Mouse (Mus musculus): ENCODE results near the gene Haus3. TPM values are rescaled to one million over a fixed set of nuclear protein-coding genes. Genes with fewer than 3 reads are reported as not detected.
A peak's percentile ranks its signal among the peaks of the same experiment; 100 is the strongest.

Gene Haus3
- polyA plus RNA-seq, 1 experiment = 5.5 TPM

- H3K4me3 ChIP-seq (ENCODE audit: insufficient read depth, low read length) = no peak overlapping the region
- H3K27ac ChIP-seq (ENCODE audit: insufficient read depth, low read length) = no peak overlapping the region
- H3K4me1 ChIP-seq (ENCODE audit: control insufficient read depth, insufficient read depth, low read length) = peaks cover 10% of the 10 kb centered on the region
- TF ChIP-seq POLR2A (IDR thresholded peaks at IDR 0.05; ENCODE audit: extremely low read depth, insufficient read depth, low read length) = no peak
- TF ChIP-seq CTCF (IDR thresholded peaks at IDR 0.05; ENCODE audit: extremely low read depth, insufficient read depth, low read length) = no peak
These were observed 8.5 kb upstream of the Haus3 start for GRCm38 (mm10) chr5:34177821-34178220.

DNA sequence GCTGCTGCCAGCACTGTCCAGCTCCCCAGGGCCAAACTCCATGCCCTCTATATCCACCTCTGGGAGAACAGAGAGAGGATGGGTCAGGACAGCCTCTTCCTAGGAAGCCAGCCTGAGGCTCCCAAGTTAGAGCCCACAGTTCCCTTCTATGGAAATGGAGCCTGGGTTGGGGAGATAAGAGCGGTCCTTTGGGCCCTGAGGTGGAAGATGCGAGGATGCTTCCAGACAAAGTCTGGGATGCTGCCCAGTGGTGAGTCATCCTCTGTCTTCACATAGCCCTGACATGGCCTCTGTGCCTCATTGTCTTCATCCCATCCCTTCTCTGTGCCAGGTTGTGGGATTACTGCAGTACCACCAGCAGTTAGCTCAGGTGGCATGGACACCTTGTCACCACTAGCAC lies 7.8 kb upstream of the Haus3 start:
- Histone ChIP-seq H3K4me1 (ENCODE audit: control insufficient read depth, insufficient read depth, low read length) (peaks cover 6% of the 10 kb centered on the region), H3K4me3 (ENCODE audit: insufficient read depth, low read length) (no peak overlapping the region), H3K27ac (ENCODE audit: insufficient read depth, low read length) (no peak overlapping the region)
- TF ChIP-seq CTCF (IDR thresholded peaks at IDR 0.05; ENCODE audit: extremely low read depth, insufficient read depth, low read length) (no peak), POLR2A (IDR thresholded peaks at IDR 0.05; ENCODE audit: extremely low read depth, insufficient read depth, low read length) (no peak)

GRCm38 (mm10) chr5:34176691-34177090 lies 7.4 kb upstream of the Haus3 start:
- H3K27ac ChIP-seq (ENCODE audit: insufficient read depth, low read length) = no peak overlapping the region
- TF ChIP-seq CTCF (IDR thresholded peaks at IDR 0.05; ENCODE audit: extremely low read depth, insufficient read depth, low read length) = no peak
- no peak for TF ChIP-seq POLR2A (IDR thresholded peaks at IDR 0.05; ENCODE audit: extremely low read depth, insufficient read depth, low read length)
- H3K4me1 ChIP-seq (ENCODE audit: control insufficient read depth, insufficient read depth, low read length) = peaks cover 5% of the 10 kb centered on the region
- no peak overlapping the region for H3K4me3 ChIP-seq (ENCODE audit: insufficient read depth, low read length)

- peaks cover 1% of the 10 kb centered on the region; the same call in 1 of the 2 replicates for H3K4me1 ChIP-seq (ENCODE audit: control insufficient read depth, insufficient read depth, low read length)
- no peak overlapping the region for H3K4me3 ChIP-seq (ENCODE audit: insufficient read depth, low read length)
- no peak overlapping the region for H3K27ac ChIP-seq (ENCODE audit: insufficient read depth, low read length)
- TF ChIP-seq POLR2A (IDR thresholded peaks at IDR 0.05; ENCODE audit: extremely low read depth, insufficient read depth, low read length) (no peak), CTCF (IDR thresholded peaks at IDR 0.05; ENCODE audit: extremely low read depth, insufficient read depth, low read length) (no peak)
These were observed 6.0 kb upstream of the Haus3 start for GRCm38 (mm10) chr5:34175403-34175694.

GRCm38 (mm10) chr5:34174550-34175402 lies 5.4 kb upstream of the Haus3 start:
- H3K4me3 ChIP-seq (ENCODE audit: insufficient read depth, low read length) = no peak overlapping the region
- no peak for TF ChIP-seq POLR2A (IDR thresholded peaks at IDR 0.05; ENCODE audit: extremely low read depth, insufficient read depth, low read length)
- no peak for TF ChIP-seq CTCF (IDR thresholded peaks at IDR 0.05; ENCODE audit: extremely low read depth, insufficient read depth, low read length)
- no peak overlapping the region for H3K27ac ChIP-seq (ENCODE audit: insufficient read depth, low read length)
- H3K4me1 ChIP-seq (ENCODE audit: control insufficient read depth, insufficient read depth, low read length) = peaks cover 1% of the 10 kb centered on the region; the same call in 1 of the 2 replicates

DNA sequence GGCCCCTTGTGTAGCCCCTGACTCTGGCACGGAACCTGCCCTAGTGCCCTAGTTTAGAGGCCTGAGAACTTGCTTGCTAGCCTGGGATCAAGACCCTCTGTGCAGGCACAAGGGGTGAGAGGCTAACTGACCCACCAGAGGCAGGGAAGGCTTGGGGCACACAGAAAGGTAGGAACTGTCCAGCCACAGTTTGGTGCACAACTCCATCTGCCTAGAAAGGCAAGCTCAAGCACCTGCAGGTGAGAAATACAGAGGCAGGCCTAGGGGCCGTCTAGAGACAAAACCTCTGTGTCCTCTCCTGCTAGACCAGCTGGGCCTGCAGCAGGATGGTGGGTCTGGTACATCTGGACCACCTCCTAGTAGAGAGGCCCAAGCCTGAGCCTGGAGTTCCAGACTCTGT lies 4.7 kb upstream of the Haus3 start:
- no peak overlapping the region for H3K4me3 ChIP-seq (ENCODE audit: insufficient read depth, low read length)
- TF ChIP-seq CTCF (IDR thresholded peaks at IDR 0.05; ENCODE audit: extremely low read depth, insufficient read depth, low read length) (no peak), POLR2A (IDR thresholded peaks at IDR 0.05; ENCODE audit: extremely low read depth, insufficient read depth, low read length) (no peak)
- peaks cover 1% of the 10 kb centered on the region; the same call in 1 of the 2 replicates for H3K4me1 ChIP-seq (ENCODE audit: control insufficient read depth, insufficient read depth, low read length)
- no peak overlapping the region for H3K27ac ChIP-seq (ENCODE audit: insufficient read depth, low read length)

DNA sequence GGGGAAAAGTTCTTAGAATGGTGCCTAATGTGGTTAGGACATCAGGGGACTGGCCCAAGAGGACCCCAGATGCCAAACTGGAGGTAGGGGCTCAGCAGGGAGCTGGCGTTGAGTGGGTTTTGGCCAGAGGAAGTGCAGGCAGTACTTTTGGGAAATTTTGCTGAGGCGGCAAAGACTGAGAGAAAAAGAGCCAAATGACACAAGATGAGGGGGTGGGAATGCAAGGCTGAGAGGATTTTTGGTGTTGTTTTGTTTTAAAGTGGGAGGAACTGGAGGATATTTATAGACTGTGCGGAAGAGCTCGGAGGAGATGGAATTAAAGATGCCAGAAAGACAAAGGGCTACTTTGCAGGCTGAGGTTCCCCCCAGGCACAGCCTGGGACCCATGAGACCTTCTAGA lies 1.4 kb upstream of the Haus3 start:
- TF ChIP-seq POLR2A (IDR thresholded peaks at IDR 0.05; ENCODE audit: extremely low read depth, insufficient read depth, low read length) = no peak
- no peak for TF ChIP-seq CTCF (IDR thresholded peaks at IDR 0.05; ENCODE audit: extremely low read depth, insufficient read depth, low read length)
- H3K27ac ChIP-seq (ENCODE audit: insufficient read depth, low read length) = peak overlapping the region; percentile 72
- H3K4me3 ChIP-seq (ENCODE audit: insufficient read depth, low read length) = no peak overlapping the region
- peaks cover 1% of the 10 kb centered on the region; the same call in 1 of the 2 replicates for H3K4me1 ChIP-seq (ENCODE audit: control insufficient read depth, insufficient read depth, low read length)

DNA sequence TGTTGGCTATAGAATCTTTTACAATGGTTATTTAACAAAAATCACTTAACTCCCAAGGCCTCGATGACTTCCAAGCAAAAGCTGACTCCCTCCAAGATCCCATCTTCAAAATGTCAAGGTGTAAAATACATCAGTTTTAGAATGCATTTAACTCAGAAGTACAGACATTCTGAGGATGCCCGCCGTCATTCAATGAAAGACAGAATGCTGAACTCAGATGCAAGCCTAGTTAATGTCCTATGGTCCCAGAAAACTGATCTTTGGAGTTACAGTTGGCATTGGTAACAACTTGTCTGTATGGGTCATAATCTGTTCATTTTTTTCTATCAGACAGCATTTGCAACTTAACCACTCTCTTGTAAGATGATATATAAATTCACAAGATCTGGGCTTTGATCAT lies 627 bp upstream of the Haus3 start:
- TF ChIP-seq POLR2A (IDR thresholded peaks at IDR 0.05; ENCODE audit: extremely low read depth, insufficient read depth, low read length) (no peak), CTCF (IDR thresholded peaks at IDR 0.05; ENCODE audit: extremely low read depth, insufficient read depth, low read length) (no peak)
- peak overlapping the region; percentile 70 for H3K4me3 ChIP-seq (ENCODE audit: insufficient read depth, low read length)
- peak overlapping the region; percentile 79 for H3K27ac ChIP-seq (ENCODE audit: insufficient read depth, low read length)
- H3K4me1 ChIP-seq (ENCODE audit: control insufficient read depth, insufficient read depth, low read length) = peaks cover 1% of the 10 kb centered on the region; the same call in 1 of the 2 replicates

DNA sequence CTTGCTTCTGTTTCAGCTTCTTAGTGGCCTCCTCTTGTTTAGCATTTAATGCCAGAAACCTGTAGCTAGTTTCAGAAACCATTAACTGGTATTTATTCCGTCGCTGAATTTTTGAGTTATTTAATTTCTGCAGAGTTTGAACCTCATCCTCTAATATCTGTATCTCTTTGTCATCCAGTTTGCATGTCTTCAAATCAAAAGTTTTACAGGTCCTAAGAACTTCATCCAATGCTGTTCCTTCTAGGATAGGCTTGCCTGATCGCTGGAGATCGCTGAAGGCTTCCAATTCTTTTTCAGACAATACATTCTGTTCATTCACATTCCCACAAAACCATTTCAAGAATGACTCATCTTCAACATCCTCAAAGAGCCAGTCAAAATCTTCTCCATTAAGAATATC lies 1.5 kb downstream of the Haus3 start:
- Histone ChIP-seq H3K4me1 (ENCODE audit: control insufficient read depth, insufficient read depth, low read length) (peaks cover 1% of the 10 kb centered on the region; the same call in 1 of the 2 replicates), H3K27ac (ENCODE audit: insufficient read depth, low read length) (no peak overlapping the region), H3K4me3 (ENCODE audit: insufficient read depth, low read length) (no peak overlapping the region)
- TF ChIP-seq CTCF (IDR thresholded peaks at IDR 0.05; ENCODE audit: extremely low read depth, insufficient read depth, low read length) = no peak
- TF ChIP-seq POLR2A (IDR thresholded peaks at IDR 0.05; ENCODE audit: extremely low read depth, insufficient read depth, low read length) = no peak

- H3K4me1 ChIP-seq (ENCODE audit: control insufficient read depth, insufficient read depth, low read length) = no peaks in the 10 kb centered on the region; the same call in 1 of the 2 replicates
- H3K27ac ChIP-seq (ENCODE audit: insufficient read depth, low read length) = no peak overlapping the region
- H3K4me3 ChIP-seq (ENCODE audit: insufficient read depth, low read length) = no peak overlapping the region
- TF ChIP-seq POLR2A (IDR thresholded peaks at IDR 0.05; ENCODE audit: extremely low read depth, insufficient read depth, low read length) (no peak), CTCF (IDR thresholded peaks at IDR 0.05; ENCODE audit: extremely low read depth, insufficient read depth, low read length) (no peak)
These were observed 3.5 kb downstream of the Haus3 start for GRCm38 (mm10) chr5:34165793-34166192.

Data from cortical plate, adult 2 months (tissue).